Mouse (Mus musculus) left cerebral cortex, adult 2 months (tissue): ENCODE measurements around the gene Brd7. TPM values are rescaled to one million over a fixed set of nuclear protein-coding genes. Genes with fewer than 3 reads are reported as not detected.

Experiments used
- DNase-seq, 2 experiments: peaks; one replicate each; pipeline ENCODE4 v3.0.0; 2021 to 2022; ENCODE audit warnings: low spot score in 2 of 2, mixed read lengths in 1 of 2; ENCODE audit errors: extremely low spot score in 1 of 2
- H3K27ac ChIP-seq: fragments of 200-600 bp; 2 replicates; pipeline ENCODE4 v1.8.1; 2022
- H3K4me3 ChIP-seq: fragments of 200-600 bp; 2 replicates; pipeline ENCODE4 v1.8.1; 2022
- CTCF ChIP-seq: fragments of 200-600 bp; IDR thresholded peaks from 2 replicates; pipeline ENCODE4 v1.8.1; 2022; ENCODE audit warnings: antibody characterized with exemption, mild to moderate bottlenecking, moderate library complexity
- intact Hi-C: fragments of 180-260 bp; cut with DNase I; formaldehyde crosslinking; loops from one replicate; pipeline ENCODE4 v1.15.1; 2025
- long read RNA-seq, 2 experiments: library from polyadenylated mRNA; stranded (forward); transcript quantifications; one replicate each; pipeline ENCODE4 v2.0.0; 2021; ENCODE audit warnings: borderline mapping rate in 2 of 2
- total RNA-seq, 2 experiments: library from RNA; stranded (reverse); gene quantifications; 2 replicates each; pipeline ENCODE4 v1.2.3; 2021

Brd7 gene
- total RNA-seq: 10 to 100 TPM; 45.6 to 57.3 TPM
- long read RNA-seq, experiment 1, transcript Brd7-201 (17 exons, 3,625 nt): major isoform, 47 of 72 reads
- long read RNA-seq, experiment 1, partial matches to known transcripts: 4 of 72 reads
- long read RNA-seq, experiment 1, other reads (novel, unspliced or antisense): 21 of 72 reads
- long read RNA-seq, experiment 2, transcript Brd7-201 (17 exons, 3,625 nt): major isoform, 32 of 52 reads
- long read RNA-seq, experiment 2, partial matches to known transcripts: 8 of 52 reads
- long read RNA-seq, experiment 2, other reads (novel, unspliced or antisense): 12 of 52 reads

DNA sequence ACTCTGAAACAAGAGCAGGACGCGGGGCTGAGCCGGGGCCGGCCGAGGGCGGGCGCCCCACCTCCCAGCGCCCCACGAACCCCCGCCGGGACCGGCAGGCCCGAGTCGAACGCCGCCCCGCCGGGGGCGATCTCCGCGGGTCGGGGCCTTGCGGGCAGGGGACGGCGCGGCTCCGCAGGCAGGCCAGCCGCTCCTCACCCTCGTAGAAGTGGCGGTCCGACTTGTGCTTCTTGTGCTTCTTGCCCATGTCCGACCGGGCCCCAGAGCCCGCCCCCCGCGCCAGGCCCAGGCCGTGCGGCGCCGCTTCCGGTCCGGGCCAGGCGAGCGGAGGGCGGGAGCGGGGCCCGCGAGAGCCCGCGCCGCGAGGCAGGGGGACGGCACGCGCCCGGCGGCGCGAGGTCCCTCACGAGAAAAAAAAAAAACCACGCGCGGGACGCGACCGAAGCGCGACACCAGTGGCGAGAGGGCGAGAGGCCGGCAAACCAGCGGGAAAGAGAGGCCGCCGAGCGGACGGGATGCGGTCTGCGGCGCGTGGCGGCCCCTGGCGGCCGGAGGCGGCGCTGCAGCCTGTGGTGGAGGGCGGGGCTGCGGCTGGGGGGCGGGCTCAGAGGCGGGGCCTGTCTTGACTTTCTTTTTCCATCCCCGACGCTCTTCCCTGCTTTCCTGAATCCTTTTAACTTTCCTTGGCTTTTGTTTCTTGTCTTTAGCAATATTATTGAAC lies at the start of gene Brd7:
Gene Brd7 (minus strand): TSS at position 487 of the 721 bp plus-strand sequence.
- intact Hi-C loops: loop anchor here (1.0 to 10.0 kb wide), 6 partner anchors 90 to 393 kb away; partner anchors contain the start of genes Cyld and Nkd1
- DNase-seq: peak; percentile 87 to 97
- TF ChIP-seq CTCF: peak; percentile 90
- peak within 1 kb of the TSS; percentile 85 for H3K27ac ChIP-seq
- H3K4me3 ChIP-seq: peak within 1 kb of the TSS; percentile 90

DNA sequence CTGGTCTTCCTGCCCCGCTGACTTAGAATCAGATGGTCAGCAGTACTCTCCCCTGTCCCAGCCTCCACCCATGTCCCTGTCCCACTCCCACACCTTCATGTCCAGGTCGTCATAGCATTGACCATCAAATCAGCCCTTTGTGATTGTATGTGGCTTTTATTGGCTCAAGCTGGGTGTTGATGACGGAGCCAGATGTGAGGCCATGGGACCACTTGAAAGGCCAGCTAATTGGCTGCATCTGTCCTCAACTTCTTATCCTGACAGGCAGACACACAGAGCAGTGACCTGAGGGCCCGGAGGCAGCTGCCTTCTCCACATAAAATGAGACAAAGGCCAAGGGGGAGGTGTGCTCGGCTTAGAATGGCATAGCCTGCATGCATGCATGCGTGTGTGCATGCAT lies 49.5 kb upstream of the Brd7 start:
- Histone ChIP-seq H3K4me3 (no peak overlapping the region), H3K27ac (no peak overlapping the region)
- intact Hi-C loops: no loop called here
- DNase-seq: no peak
- TF ChIP-seq CTCF: no peak

DNA sequence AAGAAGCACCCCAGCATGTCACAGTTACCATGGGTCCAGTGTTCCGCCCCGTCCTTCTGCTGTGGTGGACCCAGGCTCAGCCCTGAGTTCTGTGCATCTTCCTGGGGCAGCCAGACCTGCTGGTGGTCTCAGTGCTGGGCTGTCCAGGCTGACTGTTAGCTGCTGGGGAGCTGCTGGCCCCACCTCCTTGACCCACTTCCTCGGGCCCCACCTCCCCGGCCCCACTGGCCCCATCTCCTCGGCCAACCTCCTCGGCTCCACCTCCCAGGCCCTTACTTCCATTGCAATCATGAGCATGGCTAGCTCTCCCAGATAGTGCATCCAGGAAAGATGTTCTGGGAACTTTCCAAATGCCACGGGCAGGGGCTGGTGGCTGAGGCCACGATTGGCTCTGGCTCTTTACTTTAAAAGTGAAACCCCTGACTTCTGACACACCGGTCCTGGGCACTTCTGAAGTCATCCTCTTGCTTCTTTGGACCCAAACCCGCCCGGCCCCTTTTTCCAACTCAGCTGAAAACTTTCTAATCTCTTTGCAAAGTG lies 47.5 kb upstream of the Brd7 start:
- no peak overlapping the region for H3K4me3 ChIP-seq
- intact Hi-C loops: no loop called here
- no peak overlapping the region for H3K27ac ChIP-seq
- TF ChIP-seq CTCF: no peak
- no peak for DNase-seq

DNA sequence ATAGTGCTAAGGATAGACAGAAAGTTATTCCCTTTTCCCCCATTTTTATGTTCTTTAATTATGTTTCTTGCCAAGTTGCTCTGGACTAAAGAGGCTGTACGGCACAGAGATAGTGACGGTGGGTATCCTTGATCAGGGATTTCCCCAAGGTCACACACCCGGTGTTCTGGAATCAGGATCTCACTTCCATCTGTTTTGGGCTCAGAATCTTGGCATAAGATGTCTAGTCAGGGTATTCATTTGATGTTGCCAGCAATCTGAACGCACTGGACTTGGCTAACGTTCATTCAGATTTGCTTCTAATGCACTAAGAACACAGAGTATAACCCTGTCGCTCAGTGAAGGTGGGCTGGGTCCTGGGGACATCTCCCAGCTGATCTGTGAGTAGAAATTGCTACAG lies 45.7 kb upstream of the Brd7 start:
- Histone ChIP-seq H3K27ac (no peak overlapping the region), H3K4me3 (no peak overlapping the region)
- no peak for TF ChIP-seq CTCF
- intact Hi-C loops: no loop called here
- no peak for DNase-seq

DNA sequence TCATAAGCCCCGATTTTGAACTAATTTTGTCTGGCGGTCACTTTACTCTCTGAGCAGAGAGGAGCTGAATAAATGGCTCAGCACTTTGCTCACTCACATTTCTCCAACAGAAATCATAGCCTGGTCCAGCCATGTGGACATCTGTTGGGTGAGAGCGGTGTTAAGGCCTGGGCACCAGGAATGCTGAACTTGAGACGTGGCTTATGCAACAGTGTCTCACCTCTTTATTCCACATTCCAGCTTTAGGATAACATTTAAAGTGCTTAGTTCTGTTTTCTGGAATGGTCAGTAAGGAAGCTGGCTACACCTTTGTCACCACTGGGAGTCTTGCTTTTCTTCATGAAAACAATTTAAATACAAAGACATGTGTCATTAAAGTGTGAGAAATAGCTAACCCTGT lies 36.1 kb upstream of the Brd7 start:
- DNase-seq: no peak
- no peak overlapping the region for H3K4me3 ChIP-seq
- TF ChIP-seq CTCF: no peak
- intact Hi-C loops: no loop called here
- H3K27ac ChIP-seq: no peak overlapping the region

DNA sequence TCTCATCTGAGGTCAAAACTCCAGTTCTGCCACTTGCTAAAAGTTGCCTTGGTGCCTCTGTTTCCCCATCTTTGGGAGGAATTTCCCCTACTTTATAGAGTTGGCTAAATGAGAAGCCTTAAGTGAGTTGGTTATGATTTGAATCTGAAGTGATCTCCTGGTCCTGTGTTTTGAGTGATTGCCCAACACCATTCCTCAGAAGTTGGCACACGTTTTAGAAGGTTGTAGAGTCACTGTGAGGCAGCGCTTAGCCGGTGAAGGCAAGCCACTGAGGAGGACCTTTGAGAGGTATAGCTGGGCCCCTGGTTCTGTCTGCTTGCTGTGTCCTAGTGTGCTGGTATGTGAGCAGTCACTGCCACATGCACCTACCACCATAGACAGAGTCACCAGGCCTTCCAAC lies 31.3 kb upstream of the Brd7 start:
- no peak for TF ChIP-seq CTCF
- H3K27ac ChIP-seq: no peak overlapping the region
- no peak overlapping the region for H3K4me3 ChIP-seq
- intact Hi-C loops: no loop called here
- DNase-seq: no peak

DNA sequence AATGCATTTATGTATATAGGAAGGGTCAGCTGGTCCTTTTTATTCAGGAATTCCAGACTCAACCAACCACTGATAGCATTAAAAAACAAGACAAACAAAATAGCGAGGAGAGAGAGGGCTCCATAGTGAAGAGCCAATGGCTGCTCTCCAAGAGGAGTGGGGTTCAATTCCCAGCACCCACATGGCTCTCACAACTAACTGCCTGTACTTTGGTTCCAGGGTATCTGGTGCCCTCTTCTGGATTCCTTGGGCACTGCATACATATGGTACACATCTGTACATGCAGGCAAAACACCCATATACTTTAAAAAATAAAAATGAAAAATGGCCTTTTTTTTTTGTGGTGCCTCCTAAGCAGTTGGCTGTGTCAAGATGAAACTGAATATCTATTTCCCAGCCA lies 28.8 kb upstream of the Brd7 start:
- intact Hi-C loops: no loop called here
- Histone ChIP-seq H3K4me3 (no peak overlapping the region), H3K27ac (no peak overlapping the region)
- peak; percentile 46 for TF ChIP-seq CTCF
- DNase-seq: no peak

DNA sequence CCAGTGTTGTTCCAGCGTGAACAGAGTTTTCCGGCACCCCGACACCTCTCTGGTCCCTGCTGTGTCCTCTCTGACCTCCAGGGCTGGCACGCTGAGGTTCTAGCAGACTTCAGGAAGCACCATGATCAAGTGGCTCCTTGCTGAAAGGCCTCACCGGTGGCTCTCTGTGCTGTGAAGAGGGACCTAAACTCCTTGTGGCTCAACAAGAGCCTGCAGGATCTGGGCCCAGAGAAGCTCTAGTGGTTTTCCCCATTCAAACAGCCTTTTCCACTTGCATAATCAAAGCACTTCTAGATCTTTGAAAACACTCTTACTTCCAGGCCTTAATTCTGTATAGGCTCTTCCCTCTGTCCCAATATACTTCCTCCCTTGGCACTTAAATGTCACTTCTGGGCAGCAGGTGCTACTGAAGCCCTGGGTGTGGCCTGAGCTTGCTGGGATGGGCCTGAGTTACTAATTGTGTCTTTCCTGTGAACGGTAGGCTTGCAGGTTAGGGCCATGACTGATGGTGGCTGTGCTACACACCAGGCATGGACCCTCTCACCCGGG lies 26.8 kb upstream of the Brd7 start:
- Histone ChIP-seq H3K4me3 (no peak overlapping the region), H3K27ac (no peak overlapping the region)
- no peak for TF ChIP-seq CTCF
- intact Hi-C loops: no loop called here
- no peak for DNase-seq

DNA sequence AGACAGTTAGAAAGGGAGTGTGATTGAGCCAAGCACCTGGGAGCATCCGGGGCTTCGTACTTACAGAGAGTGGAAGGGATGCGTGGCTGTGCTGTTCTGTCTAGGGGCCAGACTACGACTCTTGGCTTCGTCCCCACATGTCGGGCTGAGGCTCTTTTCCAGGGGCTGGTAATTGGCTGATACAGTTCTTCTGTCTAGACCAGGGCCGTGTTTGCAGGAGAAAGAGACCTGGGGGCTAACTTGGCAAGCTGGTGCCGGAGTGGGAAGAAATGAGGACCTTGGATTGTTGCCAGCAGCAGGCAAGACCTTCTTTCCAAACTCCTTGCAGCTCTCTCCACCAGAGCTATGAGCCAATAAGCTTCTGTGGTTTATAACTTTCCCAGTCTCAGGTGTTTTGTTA lies 25.9 kb upstream of the Brd7 start:
- no peak overlapping the region for H3K27ac ChIP-seq
- no peak overlapping the region for H3K4me3 ChIP-seq
- DNase-seq: no peak
- no peak for TF ChIP-seq CTCF
- intact Hi-C loops: no loop called here

DNA sequence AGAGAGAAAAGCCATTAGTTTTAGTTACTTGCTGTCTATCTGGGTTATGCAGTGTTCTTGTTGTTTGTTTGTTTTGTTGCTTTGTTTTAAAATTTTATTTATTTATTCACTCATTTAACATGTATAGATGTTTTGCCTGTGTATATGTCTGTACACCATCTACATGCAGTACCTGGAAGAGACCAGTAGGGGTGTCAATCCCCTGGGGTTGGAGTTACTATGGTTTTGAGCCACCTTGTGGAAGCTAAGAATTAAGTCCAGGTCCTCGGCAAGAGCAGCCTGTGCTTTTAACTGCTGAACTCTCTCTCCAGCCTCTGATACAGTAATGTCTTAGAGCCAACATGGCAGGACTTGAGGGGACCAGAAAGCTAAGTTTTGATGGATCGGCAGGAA lies 21.2 kb upstream of the Brd7 start:
- Histone ChIP-seq H3K27ac (no peak overlapping the region), H3K4me3 (no peak overlapping the region)
- no peak for DNase-seq
- intact Hi-C loops: no loop called here
- TF ChIP-seq CTCF: peak; percentile 26

DNA sequence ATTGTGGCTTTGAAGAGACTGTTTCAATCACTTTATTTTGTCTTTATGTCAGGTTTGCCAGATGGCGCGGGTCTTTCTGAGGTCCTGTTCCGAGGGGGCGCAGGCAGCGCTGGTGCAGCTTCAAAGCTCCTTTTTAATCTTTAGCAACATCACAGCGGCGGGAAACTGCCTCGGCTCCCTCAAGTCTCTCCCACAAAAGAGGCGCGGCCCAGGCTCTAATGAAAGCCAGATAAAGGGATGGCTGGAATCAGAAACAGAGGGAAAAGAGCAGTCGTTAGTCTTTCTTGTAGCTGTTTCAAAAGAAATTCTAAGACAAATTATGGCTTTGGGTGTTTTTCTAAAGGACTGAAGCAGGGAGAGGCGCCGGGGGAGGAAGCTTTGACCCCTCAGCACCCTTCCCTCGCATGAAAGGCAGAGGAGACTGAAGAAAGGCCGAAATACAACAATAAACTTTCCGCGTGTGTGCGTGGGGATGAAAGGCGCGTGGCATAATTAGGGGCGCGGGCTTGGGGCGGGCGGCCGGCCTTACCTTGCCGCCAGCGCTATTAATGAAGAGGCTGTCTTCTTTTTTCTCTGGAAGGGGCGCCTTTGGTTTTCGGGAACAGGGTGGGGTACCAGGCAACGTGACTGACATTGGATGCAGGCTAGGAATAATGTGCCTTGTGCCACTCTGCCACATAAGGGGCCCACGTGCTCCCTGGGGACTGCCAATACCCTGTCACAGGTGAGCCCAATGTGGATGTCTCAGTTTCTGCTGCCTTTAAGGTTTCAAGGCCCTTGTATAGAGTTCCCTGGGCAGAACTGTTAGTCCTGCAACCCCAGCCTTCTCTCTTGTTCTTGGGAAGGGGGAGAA lies 20.5 kb upstream of the Brd7 start:
- TF ChIP-seq CTCF: no peak
- no peak overlapping the region for H3K4me3 ChIP-seq
- intact Hi-C loops: no loop called here

More for the DNA sequence above, 20.5 kb upstream of the Brd7 start:
- no peak for DNase-seq
- no peak overlapping the region for H3K27ac ChIP-seq
